Mouse (Mus musculus) lung, postnatal 0 days (tissue): ENCODE data around the gene Scamp4. TPM values are rescaled to one million over a fixed set of nuclear protein-coding genes. Genes with fewer than 3 reads are reported as not detected.

Experiments used
- ATAC-seq: fragments of 200-750 bp; cut with Nextera tagmentation; 2 replicates; pipeline ENCODE4 v1.8.0; 2017; ENCODE audit warnings: moderate library complexity
- DNase-seq: peaks from one replicate; pipeline ENCODE4 v3.0.0-alpha.2; 2016; ENCODE audit warnings: low spot score
- H3K27ac ChIP-seq: fragments of 300-500 bp; sonication (generic); 2 replicates; pipeline ENCODE4 v1.5.1; 2014; ENCODE audit warnings: antibody characterized with exemption, mild to moderate bottlenecking, low read length, mixed read lengths
- H3K27me3 ChIP-seq: fragments of 300-500 bp; sonication (generic); replicated peaks from 2 replicates; pipeline ENCODE4 v1.6.1; 2014; ENCODE audit warnings: low read length, mixed read lengths; ENCODE audit not compliant: insufficient read depth
- H3K36me3 ChIP-seq: fragments of 300-500 bp; sonication (generic); 2 replicates; pipeline ENCODE4 v1.6.1; 2014; ENCODE audit warnings: low read length, mixed read lengths; ENCODE audit not compliant: insufficient read depth
- H3K4me1 ChIP-seq: fragments of 300-500 bp; sonication (generic); 2 replicates; pipeline ENCODE4 v1.6.1; 2014; ENCODE audit warnings: antibody characterized with exemption, low read depth, low read length, mixed read lengths; ENCODE audit not compliant: insufficient read depth
- H3K4me2 ChIP-seq: fragments of 300-500 bp; sonication (generic); replicated peaks from 2 replicates; pipeline ENCODE4 v1.6.1; 2014; ENCODE audit warnings: low read depth, mild to moderate bottlenecking, low read length, moderate library complexity, mixed read lengths
- H3K4me3 ChIP-seq: fragments of 300-500 bp; sonication (generic); 2 replicates; pipeline ENCODE4 v1.5.1; 2014; ENCODE audit warnings: low read depth, low read length
- H3K9ac ChIP-seq: fragments of 300-500 bp; sonication (generic); replicated peaks from 2 replicates; pipeline ENCODE4 v1.6.1; 2014; ENCODE audit warnings: low read depth, mild to moderate bottlenecking
- H3K9me3 ChIP-seq: fragments of 300-500 bp; sonication (generic); 2 replicates; pipeline ENCODE4 v1.6.1; 2016; ENCODE audit warnings: low read length, mixed read lengths
- CTCF ChIP-seq: IDR thresholded peaks from 2 replicates; pipeline ENCODE4 v1.5.1; 2016; ENCODE audit warnings: antibody characterized with exemption, mild to moderate bottlenecking
- EP300 ChIP-seq: IDR thresholded peaks from 2 replicates; pipeline ENCODE4 v1.6.1; 2016; ENCODE audit warnings: antibody characterized with exemption, mild to moderate bottlenecking, control low read depth
- WGBS: fragments of 180-500 bp; shearing (Covaris S2); extraction: QIAGEN DNeasy Blood & Tissue Kit; methylation state at CpG from one replicate; pipeline ENCODE4 v1.1.7; 2014; 5-methylcytosine and 5-hydroxymethylcytosine counted together
- polyA plus RNA-seq: library from polyadenylated mRNA; unstranded; fragments of >200 nt; fragmentation: Nextera tagmentation; extraction: Ambion mirVana; gene quantifications from 2 replicates; pipeline ENCODE4 v1.2.1, GENCODE M21; 2015

Scamp4 gene
- polyA plus RNA-seq, 1 experiment from 2014 or later, result 56.9 TPM

DNA sequence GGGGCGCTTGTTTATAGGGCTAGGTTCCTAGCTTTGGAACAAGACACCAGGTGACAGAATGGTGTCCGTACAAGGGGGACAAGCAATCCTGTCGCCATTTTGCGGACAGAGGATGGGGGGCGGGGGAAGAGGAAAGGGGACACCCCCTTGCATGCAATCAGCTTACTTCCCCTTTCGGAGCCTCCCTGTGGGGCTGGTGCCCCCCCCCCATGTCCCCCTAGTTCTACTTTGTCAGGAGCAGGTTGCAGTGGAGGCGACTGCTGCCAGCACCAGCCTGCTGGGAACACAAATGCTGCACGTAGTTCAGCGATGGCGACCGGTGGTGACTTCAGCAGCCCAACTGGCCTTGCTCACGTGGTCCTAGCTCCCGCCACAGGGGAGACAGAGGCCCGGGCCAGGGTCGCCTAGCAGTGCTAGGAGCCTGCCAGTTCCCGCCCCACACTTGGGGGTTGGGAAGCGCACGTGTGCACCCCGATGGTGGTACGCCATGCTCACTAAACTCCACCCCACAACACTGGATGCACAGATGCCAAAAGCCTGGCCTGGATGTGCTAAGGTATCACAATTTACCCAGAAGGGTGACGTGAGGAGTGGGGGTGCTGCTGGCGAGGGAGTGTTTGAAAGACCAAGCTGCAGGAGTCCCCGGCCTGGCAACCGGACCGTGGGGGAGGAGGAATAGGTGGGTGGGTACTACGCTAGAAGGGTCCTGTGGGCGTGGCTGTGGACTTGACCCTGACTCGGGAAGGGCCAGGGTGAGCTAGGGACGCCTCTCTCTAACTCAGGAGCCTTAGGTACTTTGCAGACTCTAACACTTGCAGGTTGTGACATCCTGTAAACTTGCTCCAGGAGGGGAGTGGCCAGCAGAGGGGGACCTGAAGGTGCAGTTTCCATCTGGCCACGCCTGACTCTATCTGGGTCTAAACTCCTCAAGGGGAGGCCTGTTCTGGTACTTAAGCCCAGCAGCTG lies 31.5 kb upstream of the Scamp4 start:
- peak; percentile 69 for DNase-seq
- Histone ChIP-seq H3K27me3 (no peaks in the 10 kb centered on the region), H3K9me3 (no peaks in the 10 kb centered on the region), H3K4me1 (peaks cover 17% of the 10 kb centered on the region), H3K27ac (no peak overlapping the region), H3K4me3 (no peak overlapping the region; the same call in 1 of the 2 replicates), H3K4me2 (peak overlapping the region; percentile 28), H3K9ac (no peak overlapping the region), H3K36me3 (no peaks in the 10 kb centered on the region)
- TF ChIP-seq EP300 (no peak), CTCF (no peak)
- peak; percentile 47 for ATAC-seq
- whole genome bisulfite sequencing, result 26% methylated on average over 30 of the region's 30 CpGs

DNA sequence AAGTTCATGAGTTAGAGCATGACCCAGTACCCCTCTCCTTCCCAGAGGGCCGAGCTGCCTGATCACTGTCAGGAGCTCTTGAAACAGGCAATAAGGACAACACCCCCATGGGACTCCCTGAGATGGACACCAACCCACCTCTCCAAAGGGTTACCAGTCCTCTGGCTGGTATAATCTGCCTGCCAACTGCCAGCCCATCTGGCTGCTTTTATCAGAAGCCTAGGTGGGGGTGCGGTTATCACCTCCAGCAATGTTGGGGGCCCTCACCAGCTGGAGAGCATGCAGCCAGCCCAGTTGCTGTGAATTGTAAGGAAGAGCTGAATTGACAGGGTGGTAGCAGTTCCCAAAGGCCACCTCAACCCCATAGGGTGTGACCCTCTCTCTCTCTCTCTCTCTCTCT lies 30.2 kb upstream of the Scamp4 start:
- no peaks in the 10 kb centered on the region for H3K9me3 ChIP-seq
- WGBS, result 74% methylated on average over 2 of the region's 2 CpGs
- no peak overlapping the region for H3K4me2 ChIP-seq
- no peaks in the 10 kb centered on the region for H3K36me3 ChIP-seq
- no peak overlapping the region for H3K9ac ChIP-seq
- H3K27ac ChIP-seq, result no peak overlapping the region
- no peak for TF ChIP-seq CTCF
- TF ChIP-seq EP300, result no peak
- DNase-seq (no peak), ATAC-seq (no peak)
- H3K27me3 ChIP-seq, result no peaks in the 10 kb centered on the region
- H3K4me3 ChIP-seq, result no peak overlapping the region
- H3K4me1 ChIP-seq, result peaks cover 18% of the 10 kb centered on the region

GRCm38 (mm10) chr10:80573944-80574343 lies 28.7 kb upstream of the Scamp4 start:
- Histone ChIP-seq H3K27me3 (no peaks in the 10 kb centered on the region), H3K27ac (no peak overlapping the region), H3K36me3 (no peaks in the 10 kb centered on the region), H3K4me1 (peaks cover 18% of the 10 kb centered on the region), H3K4me3 (no peak overlapping the region), H3K9me3 (no peaks in the 10 kb centered on the region), H3K9ac (no peak overlapping the region), H3K4me2 (no peak overlapping the region)
- ATAC-seq (no peak), DNase-seq (no peak)
- WGBS, result 59% methylated on average over 9 of the region's 9 CpGs
- TF ChIP-seq CTCF (no peak), EP300 (no peak)

GRCm38 (mm10) chr10:80574896-80575295 lies 27.8 kb upstream of the Scamp4 start:
- TF ChIP-seq CTCF, result no peak
- TF ChIP-seq EP300, result no peak
- Histone ChIP-seq H3K4me3 (no peak overlapping the region), H3K9ac (no peak overlapping the region), H3K4me1 (peaks cover 18% of the 10 kb centered on the region), H3K4me2 (no peak overlapping the region), H3K27me3 (no peaks in the 10 kb centered on the region), H3K36me3 (no peaks in the 10 kb centered on the region), H3K9me3 (no peaks in the 10 kb centered on the region), H3K27ac (no peak overlapping the region)
- ATAC-seq, result no peak
- WGBS, result 68% methylated on average over 3 of the region's 3 CpGs
- DNase-seq, result no peak

- H3K36me3 ChIP-seq, result no peaks in the 10 kb centered on the region
- no peak overlapping the region for H3K27ac ChIP-seq
- ATAC-seq, result no peak
- H3K4me3 ChIP-seq, result peak overlapping the region; percentile 74
- peaks cover 12% of the 10 kb centered on the region for H3K4me1 ChIP-seq
- peak overlapping the region; percentile 48; the same call in 1 of the 2 replicates for H3K9ac ChIP-seq
- TF ChIP-seq CTCF (no peak), EP300 (no peak)
- no peaks in the 10 kb centered on the region for H3K9me3 ChIP-seq
- DNase-seq, result no peak
- 8% methylated on average over 17 of the region's 17 CpGs for WGBS
- no peaks in the 10 kb centered on the region for H3K27me3 ChIP-seq
- H3K4me2 ChIP-seq, result peak overlapping the region; percentile 97
Observed at GRCm38 (mm10) chr10:80575925-80576324, 26.7 kb upstream of the Scamp4 start.

- Histone ChIP-seq H3K4me2 (peak overlapping the region; percentile 97), H3K36me3 (no peaks in the 10 kb centered on the region), H3K4me3 (peak overlapping the region; percentile 74), H3K4me1 (peaks cover 7% of the 10 kb centered on the region), H3K9me3 (no peaks in the 10 kb centered on the region), H3K27ac (peak overlapping the region; percentile 82), H3K27me3 (no peaks in the 10 kb centered on the region), H3K9ac (peak overlapping the region; percentile 48)
- 1% methylated on average over 53 of the region's 96 CpGs for WGBS
- TF ChIP-seq CTCF (no peak), EP300 (no peak)
- DNase-seq (peak; percentile 56), ATAC-seq (peak; percentile 11)
Observed at GRCm38 (mm10) chr10:80576351-80577194, 26.1 kb upstream of the Scamp4 start.
